Mouse (Mus musculus): ENCODE data around the gene Cars.
"Not testable (repeated sequence)": the region's sequence is repeated elsewhere in the genome, so short reads cannot be mapped to it uniquely, and the experiment has no call there.

Gene Cars

DNA sequence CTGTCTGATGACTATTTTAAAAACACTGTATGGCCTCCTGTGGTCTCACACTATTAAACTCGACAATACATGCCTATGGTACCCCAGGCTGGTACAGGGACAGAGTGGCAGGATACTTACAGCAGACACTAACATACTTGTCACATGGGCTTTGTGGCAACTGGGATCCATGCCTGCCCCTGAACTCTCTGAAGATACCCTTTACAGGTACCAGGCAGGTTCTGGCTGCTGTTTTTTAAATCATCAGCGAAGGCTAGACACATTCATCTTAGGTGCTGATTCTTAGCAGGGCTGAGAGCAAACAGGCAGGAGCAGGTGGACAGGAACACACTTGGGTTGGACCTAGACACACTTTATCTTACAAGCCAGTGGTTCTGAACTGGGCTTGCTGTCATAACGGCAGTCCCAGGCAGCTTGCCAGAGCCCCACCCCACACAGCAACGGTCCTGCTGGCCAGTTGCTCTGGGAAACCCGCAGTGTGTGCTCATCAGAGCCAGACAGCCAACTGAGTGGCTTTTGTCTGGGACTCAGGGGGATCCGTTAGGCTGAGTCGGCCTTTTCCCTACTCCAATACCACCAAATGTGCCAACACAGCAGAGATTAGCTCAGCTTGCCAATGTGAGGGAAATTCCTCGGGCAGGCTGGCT, 42.8 kb downstream of the Cars start:
- peaks cover 4% of the 10 kb centered on the region for H3K36me3 ChIP-seq (ENCODE audit: control insufficient read depth, insufficient read depth, low read length, poor library complexity, severe bottlenecking)
- DNase-seq (ENCODE audit: low read depth, low spot score): no peak
- no peaks in the 10 kb centered on the region for H3K27me3 ChIP-seq (ENCODE audit: control insufficient read depth, insufficient read depth, low read length, poor library complexity, severe bottlenecking)

DNA sequence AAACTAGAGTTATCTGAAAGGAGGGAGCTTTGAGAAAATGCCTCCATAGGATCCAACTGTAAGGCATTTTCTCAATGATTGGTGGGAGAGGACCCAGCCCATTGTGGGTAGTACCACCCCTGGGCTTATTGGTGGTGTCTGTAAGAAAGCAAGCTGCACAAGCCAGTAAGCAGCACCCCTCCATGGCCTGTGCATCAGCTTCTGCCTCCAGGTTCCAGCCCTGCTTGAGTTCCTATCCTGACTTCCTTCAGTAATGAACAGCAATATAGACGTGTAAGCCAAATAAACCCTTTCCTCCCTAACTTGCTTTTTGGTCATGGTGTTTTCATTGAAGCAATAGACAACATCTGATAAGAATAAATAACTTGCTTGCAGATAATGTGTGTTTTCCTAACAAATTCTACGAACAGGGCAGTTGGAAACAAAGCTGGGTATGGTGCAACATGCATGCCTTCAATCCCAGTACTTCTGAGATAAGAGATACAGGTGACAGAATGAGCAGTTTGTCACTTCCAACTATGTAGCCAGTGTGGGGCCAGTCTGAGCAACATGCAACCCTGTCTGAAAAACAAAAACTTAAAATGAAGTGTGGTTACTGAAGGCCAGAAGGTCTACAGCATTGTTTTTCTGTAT, 50.2 kb downstream of the Cars start:
- Histone ChIP-seq H3K27me3 (ENCODE audit: control insufficient read depth, insufficient read depth, low read length, poor library complexity, severe bottlenecking) (no peaks in the 10 kb centered on the region), H3K36me3 (ENCODE audit: control insufficient read depth, insufficient read depth, low read length, poor library complexity, severe bottlenecking) (no peaks in the 10 kb centered on the region)
- no peak for DNase-seq (ENCODE audit: low read depth, low spot score)

DNA sequence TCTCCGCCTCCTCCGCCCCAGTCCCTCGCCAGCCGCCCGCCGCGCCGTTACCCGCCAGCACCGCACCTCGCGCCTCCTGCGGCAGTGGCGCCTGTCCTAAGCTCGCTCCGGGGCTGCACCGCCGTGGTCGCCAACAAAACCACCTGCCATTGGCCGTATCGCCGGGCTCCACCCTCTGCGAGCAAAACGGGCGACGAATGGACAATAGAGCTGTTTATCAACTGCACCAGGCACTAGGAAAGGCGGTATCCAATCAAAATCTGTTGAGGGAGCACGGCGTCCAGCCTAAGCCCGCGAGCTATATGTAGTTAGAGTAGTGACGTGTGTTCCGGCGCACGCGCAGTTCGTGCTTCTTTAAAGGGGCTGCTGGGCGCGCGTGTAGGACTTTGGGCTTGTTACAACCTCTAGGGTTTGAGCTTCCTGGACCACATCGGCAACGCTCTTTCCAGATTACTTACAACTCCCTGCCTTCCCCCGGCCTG, 50.9 kb downstream of the Cars start, which contains the start of gene Nap1l4:
TSS of gene Nap1l4 (minus strand) at position 131 of the 482 bp plus-strand sequence.
- no peaks in the 10 kb centered on the region for H3K27me3 ChIP-seq (ENCODE audit: control insufficient read depth, insufficient read depth, low read length, poor library complexity, severe bottlenecking)
- H3K36me3 ChIP-seq (ENCODE audit: control insufficient read depth, insufficient read depth, low read length, poor library complexity, severe bottlenecking): no peaks in the 10 kb centered on the region
- peak; percentile 99 for DNase-seq (ENCODE audit: low read depth, low spot score)

DNA sequence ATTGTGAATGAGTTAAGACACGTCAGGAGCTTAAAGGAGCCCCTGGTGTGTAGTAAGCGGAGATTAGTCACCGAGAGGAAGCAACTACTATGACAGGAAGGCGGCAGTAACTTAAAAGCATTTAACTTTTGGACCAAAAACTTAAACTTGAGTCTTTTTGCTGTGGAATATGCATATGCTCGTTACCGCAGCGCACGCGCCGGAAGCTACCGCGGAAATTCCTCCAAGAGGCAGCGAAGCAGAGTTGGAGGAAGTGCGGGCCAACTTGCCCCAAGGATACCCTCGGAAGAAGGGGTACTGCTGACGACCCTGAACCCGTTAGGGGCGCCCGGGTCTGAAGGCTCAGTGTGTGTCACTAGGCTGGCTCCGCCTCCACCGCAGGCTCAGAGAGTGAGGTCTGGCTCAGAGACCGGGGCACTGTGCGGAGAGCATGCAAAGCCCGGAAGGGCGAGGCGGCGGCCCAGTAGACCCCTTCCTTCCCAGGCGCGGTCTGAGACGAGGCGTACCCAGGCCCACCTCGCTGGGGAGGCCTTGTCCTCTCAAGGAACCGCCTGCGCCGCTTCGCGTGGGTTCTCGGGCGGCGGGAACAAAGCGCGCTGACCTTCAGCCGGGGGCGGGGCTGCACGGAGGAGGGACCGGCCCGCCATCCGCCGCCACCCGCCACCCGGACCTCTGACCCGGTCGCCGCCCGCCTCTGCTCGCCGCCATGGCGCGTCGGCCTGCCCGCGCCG, 51.5 kb downstream of the Cars start:
- Histone ChIP-seq H3K36me3 (ENCODE audit: control insufficient read depth, insufficient read depth, low read length, poor library complexity, severe bottlenecking) (no peaks in the 10 kb centered on the region), H3K27me3 (ENCODE audit: control insufficient read depth, insufficient read depth, low read length, poor library complexity, severe bottlenecking) (no peaks in the 10 kb centered on the region)
- DNase-seq (ENCODE audit: low read depth, low spot score): peak; percentile 71

DNA sequence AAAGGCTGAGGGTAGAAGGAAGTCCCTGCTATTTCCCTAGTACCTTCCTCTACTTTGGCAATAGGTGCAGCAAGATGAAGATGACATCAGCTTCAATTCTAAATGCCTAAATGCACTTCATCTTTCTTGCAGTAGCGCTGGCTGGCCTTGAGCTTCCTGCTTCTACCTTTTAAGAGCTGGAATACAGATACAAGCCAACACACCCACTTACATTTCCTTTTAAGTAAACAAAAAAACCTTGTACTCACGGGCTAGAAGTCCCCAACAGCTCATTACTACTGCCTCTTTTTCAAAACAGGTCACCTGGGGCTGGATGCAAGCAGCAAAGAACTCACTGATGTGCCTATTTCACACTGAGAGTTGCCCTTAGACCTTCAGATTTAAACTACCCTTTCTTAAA, 53.3 kb downstream of the Cars start:
- no peaks in the 10 kb centered on the region for H3K27me3 ChIP-seq (ENCODE audit: control insufficient read depth, insufficient read depth, low read length, poor library complexity, severe bottlenecking)
- no peaks in the 10 kb centered on the region for H3K36me3 ChIP-seq (ENCODE audit: control insufficient read depth, insufficient read depth, low read length, poor library complexity, severe bottlenecking)
- peak; percentile 11 for DNase-seq (ENCODE audit: low read depth, low spot score)

DNA sequence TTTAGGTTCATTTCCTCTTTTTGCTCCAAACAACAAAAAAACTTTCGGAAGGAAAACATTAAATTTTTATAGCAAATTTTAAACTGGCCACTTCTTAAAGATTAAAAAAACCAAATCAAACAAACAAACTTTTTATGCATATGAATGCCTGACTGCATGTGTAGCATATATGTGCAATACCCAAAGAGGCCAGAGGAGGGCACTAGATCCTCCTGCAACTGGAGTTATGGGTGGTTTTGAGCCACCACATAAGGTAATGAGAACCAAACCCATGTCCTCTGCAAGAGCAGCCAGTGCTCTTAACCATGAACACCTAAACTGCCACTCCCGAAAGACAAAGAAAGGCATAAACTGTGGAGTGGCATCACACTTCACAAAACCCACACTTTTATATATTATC, 55.5 kb downstream of the Cars start:
- no peaks in the 10 kb centered on the region for H3K27me3 ChIP-seq (ENCODE audit: control insufficient read depth, insufficient read depth, low read length, poor library complexity, severe bottlenecking)
- peak; percentile 78 for DNase-seq (ENCODE audit: low read depth, low spot score)
- H3K36me3 ChIP-seq (ENCODE audit: control insufficient read depth, insufficient read depth, low read length, poor library complexity, severe bottlenecking): no peaks in the 10 kb centered on the region

DNA sequence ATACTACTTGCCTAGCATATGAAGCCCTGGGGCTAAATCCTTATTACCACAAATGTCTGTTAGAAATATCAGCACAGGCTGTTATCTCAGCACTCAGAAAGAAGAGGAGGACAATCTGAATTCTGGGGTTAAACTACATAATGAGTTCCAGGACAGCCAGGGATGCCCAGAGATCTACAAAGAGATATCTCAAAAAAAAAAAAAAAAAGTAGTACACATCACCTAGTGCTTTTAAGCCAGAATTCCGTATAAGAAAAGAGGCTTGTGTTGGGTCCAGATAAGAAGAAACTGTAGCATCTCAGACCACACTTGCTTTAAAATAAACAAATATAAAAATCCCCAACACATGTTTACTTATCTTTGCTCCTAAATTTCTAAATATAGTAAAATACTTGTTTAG, 61.2 kb downstream of the Cars start:
- no peaks in the 10 kb centered on the region for H3K27me3 ChIP-seq (ENCODE audit: control insufficient read depth, insufficient read depth, low read length, poor library complexity, severe bottlenecking)
- peaks cover 13% of the 10 kb centered on the region for H3K36me3 ChIP-seq (ENCODE audit: control insufficient read depth, insufficient read depth, low read length, poor library complexity, severe bottlenecking)
- DNase-seq (ENCODE audit: low read depth, low spot score): no peak

DNA sequence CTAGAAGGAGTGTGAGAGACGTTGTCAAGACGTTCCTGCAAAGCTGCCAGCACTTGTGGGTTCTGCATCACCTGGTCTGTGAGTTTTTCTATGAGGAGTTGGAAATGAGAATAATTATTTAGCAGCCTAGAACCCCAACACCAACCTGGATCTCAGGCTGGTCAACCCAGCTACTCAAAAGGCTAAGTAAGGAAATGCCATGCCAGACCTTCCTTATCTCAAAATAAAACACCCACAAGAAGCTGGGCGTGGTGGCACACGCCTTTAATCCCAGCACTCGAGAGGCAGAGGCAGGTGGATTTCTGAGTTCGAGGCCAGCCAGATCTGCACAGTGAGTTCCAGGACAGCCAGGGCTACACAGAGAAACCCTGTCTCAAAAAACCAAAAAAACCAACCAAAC, 61.7 kb downstream of the Cars start:
- DNase-seq (ENCODE audit: low read depth, low spot score); H3K27me3 ChIP-seq (ENCODE audit: control insufficient read depth, insufficient read depth, low read length, poor library complexity, severe bottlenecking): not testable (repeated sequence)
- H3K36me3 ChIP-seq (ENCODE audit: control insufficient read depth, insufficient read depth, low read length, poor library complexity, severe bottlenecking): peaks cover 14% of the 10 kb centered on the region

DNA sequence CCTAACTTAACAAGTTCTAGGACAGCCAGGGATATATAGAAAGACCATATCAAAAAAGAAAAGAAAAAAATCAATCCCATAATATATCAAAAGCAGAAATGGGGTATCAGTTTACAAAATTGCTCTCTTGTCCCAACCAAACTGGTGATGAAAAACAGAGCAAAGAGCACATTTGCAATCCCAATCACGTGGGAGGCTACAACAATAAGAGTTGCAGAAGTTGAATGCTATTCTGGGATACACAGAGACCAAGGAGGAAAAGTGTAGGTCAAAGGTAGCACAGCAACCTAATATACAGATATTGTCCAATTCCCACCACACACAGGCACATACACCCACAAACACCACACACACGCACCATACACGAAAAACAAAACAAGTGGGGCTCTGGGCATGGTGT, 63.6 kb downstream of the Cars start:
- peaks cover 24% of the 10 kb centered on the region for H3K36me3 ChIP-seq (ENCODE audit: control insufficient read depth, insufficient read depth, low read length, poor library complexity, severe bottlenecking)
- no peak for DNase-seq (ENCODE audit: low read depth, low spot score)

DNA sequence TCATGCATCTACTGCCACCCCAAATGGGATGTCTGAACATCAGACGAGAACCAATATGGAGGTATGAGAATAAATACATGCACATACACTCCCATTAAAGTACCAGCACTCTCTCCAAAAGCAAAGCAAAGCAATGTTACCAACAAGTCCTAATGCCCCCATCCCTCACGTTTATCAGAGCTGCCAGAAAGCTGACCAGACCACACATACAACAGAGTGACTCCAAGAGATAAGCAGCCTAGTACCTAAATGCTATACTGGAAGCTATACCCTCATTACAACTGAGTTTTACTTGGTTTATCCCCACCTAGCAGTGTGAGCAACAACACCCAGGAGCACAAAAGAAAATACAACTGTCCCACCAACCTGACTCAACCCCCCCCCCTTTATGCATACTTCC, 66.6 kb downstream of the Cars start:
- Histone ChIP-seq H3K27me3 (ENCODE audit: control insufficient read depth, insufficient read depth, low read length, poor library complexity, severe bottlenecking) (no peaks in the 10 kb centered on the region), H3K36me3 (ENCODE audit: control insufficient read depth, insufficient read depth, low read length, poor library complexity, severe bottlenecking) (peaks cover 28% of the 10 kb centered on the region)
- DNase-seq (ENCODE audit: low read depth, low spot score): no peak

More for the DNA sequence above, 63.6 kb downstream of the Cars start:
- no peaks in the 10 kb centered on the region for H3K27me3 ChIP-seq (ENCODE audit: control insufficient read depth, insufficient read depth, low read length, poor library complexity, severe bottlenecking)

DNA sequence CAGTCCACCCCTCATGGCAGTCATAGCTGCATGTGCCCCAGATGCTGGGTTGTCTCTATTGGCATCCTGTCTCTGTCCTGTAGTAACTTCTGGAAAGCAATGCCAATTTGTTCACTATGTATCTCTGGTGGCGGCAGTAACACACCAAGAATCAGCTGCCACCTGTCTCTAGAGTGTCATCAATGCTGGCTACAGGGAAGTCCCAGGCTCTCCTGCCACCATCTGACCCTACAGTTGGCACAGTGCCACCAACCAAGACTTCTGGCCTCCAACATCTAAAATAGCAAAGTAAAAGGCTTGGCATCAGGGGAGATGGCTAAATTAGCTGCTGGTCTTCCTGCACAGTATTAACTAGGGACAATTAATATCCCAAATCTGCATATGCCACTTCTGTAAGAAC, 67.5 kb downstream of the Cars start:
- no peak for DNase-seq (ENCODE audit: low read depth, low spot score)
- Histone ChIP-seq H3K36me3 (ENCODE audit: control insufficient read depth, insufficient read depth, low read length, poor library complexity, severe bottlenecking) (peaks cover 27% of the 10 kb centered on the region), H3K27me3 (ENCODE audit: control insufficient read depth, insufficient read depth, low read length, poor library complexity, severe bottlenecking) (no peaks in the 10 kb centered on the region)

DNA sequence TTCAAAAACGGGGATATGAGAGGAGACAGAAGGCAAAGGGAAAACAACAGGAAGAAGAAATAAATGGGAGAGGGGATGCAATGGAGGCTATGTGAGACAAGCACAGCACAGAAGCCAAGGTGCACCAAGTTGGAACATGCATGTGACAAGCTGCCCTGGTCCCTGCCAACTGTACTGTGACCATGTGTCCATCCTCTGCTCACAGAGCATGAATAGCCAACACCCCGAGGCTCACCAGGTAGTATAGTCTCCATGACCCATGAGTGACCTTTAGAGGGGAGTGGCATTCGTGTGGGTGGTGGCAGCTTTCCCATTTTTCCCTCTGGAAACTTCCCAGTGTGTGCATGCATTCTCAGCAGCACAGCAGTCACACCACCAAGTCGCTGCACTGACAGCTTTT, 80.6 kb downstream of the Cars start:
- DNase-seq (ENCODE audit: low read depth, low spot score): no peak
- H3K36me3 ChIP-seq (ENCODE audit: control insufficient read depth, insufficient read depth, low read length, poor library complexity, severe bottlenecking): peaks cover 20% of the 10 kb centered on the region
- H3K27me3 ChIP-seq (ENCODE audit: control insufficient read depth, insufficient read depth, low read length, poor library complexity, severe bottlenecking): no peaks in the 10 kb centered on the region

DNA sequence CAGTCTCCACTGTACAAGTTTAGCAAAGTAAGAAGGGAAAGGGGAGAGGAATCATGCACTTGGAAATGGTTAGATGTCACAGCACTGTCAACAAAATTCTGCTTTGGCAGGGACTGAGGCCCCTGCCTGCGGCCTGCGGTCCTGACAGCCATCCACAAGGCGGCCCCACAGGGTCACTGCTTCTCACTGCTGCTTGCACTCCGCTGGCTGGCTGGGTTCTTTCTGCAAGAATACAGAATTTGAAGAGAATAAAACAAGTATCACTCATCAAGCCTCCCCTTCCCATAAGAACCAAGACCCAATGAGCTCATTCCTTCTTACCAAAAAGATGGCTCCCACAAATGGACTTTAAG, 85.5 kb downstream of the Cars start:
- DNase-seq (ENCODE audit: low read depth, low spot score): no peak
- no peaks in the 10 kb centered on the region for H3K27me3 ChIP-seq (ENCODE audit: control insufficient read depth, insufficient read depth, low read length, poor library complexity, severe bottlenecking)
- H3K36me3 ChIP-seq (ENCODE audit: control insufficient read depth, insufficient read depth, low read length, poor library complexity, severe bottlenecking): peaks cover 12% of the 10 kb centered on the region

DNA sequence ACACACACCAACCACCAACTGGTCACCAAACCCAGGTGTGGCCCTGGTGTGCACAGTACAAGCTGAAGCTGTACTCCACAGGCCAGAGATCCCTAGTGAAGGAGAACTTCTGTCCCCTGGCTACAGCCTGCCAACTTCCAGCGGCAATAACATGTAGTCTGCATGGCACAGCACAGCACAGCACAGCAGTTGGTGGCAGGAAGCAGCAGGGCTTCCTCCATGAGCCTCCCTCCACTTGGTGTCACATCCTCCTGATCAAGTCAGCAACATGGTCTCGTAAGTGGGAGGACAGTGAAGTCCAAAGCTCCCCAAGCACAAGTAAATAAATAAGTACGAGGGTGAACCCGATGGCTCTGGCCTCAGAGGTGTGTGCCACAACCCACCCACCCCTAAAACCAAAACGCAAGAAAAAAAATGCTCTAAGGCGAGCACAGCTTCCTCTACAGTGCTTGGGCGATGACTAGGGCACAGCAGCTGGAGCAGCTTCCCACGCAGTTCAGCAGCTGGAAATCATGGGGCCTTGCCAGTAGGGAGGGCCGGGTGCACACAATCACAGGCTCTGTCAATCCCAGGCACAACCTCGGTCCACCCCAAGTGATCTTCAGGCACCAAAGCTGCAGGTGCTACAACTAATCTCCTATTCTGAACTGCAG, 86.0 kb downstream of the Cars start:
- DNase-seq (ENCODE audit: low read depth, low spot score): no peak
- H3K36me3 ChIP-seq (ENCODE audit: control insufficient read depth, insufficient read depth, low read length, poor library complexity, severe bottlenecking): peaks cover 11% of the 10 kb centered on the region

DNA sequence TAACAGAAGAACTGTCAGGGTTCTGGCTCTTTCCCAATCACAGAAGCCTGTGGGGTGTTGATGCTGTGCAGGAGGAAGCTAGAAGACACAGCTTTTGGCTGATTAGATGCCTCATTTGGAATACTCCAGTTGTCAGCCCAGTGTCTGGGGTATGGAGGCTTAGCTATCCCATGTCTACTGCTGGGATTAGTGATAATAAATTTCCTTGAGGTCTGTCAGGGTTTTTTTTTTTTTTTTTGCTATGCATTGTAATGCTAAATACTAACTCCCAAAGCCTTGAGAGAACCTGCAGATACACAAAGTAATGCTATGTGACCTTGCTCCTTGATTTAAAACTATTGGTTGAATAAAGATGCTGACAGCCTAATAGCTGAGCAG, 88.6 kb downstream of the Cars start:
- H3K36me3 ChIP-seq (ENCODE audit: control insufficient read depth, insufficient read depth, low read length, poor library complexity, severe bottlenecking): peaks cover 3% of the 10 kb centered on the region
- H3K27me3 ChIP-seq (ENCODE audit: control insufficient read depth, insufficient read depth, low read length, poor library complexity, severe bottlenecking): no peaks in the 10 kb centered on the region
- DNase-seq (ENCODE audit: low read depth, low spot score): no peak

More for the DNA sequence above, 86.0 kb downstream of the Cars start:
- H3K27me3 ChIP-seq (ENCODE audit: control insufficient read depth, insufficient read depth, low read length, poor library complexity, severe bottlenecking): no peaks in the 10 kb centered on the region
